Mouse (Mus musculus): ENCODE measurements at regions not wholly inside any gene's neighbourhood (a gene's known extent, or its start where the extent isn't known, plus 50 kb on each side); places are given as distances from the start of the nearest gene placed in this dataset.
"Not testable (repeated sequence)": the region's sequence is repeated elsewhere in the genome, so short reads cannot be mapped to it uniquely, and the experiment has no call there.

- DNase-seq (ENCODE audit: low read depth, low spot score) = no peak
- 67% methylated on average over 7 of the region's 7 CpGs for WGBS
These were observed 162.1 kb downstream of the Akr1d1 start for GRCm38 (mm10) chr6:37691976-37692644.

GRCm38 (mm10) chr6:37692758-37693157 is 162.8 kb downstream of the Akr1d1 start:
- WGBS = 58% methylated on average over 2 of the region's 2 CpGs
- DNase-seq (ENCODE audit: low read depth, low spot score) = no peak

GRCm38 (mm10) chr6:37696074-37696473 is 166.1 kb downstream of the Akr1d1 start:
- no peak for DNase-seq (ENCODE audit: low read depth, low spot score)

GRCm38 (mm10) chr6:37703946-37704345 is 166.7 kb upstream of the Trim24 start:
- 97% methylated on average over 2 of the region's 2 CpGs for WGBS
- DNase-seq (ENCODE audit: low read depth, low spot score) = no peak

GRCm38 (mm10) chr6:37705733-37706145 is 164.9 kb upstream of the Trim24 start:
- DNase-seq (ENCODE audit: low read depth, low spot score) = no peak
- WGBS = 44% methylated on average over 1 of the region's 1 CpGs

GRCm38 (mm10) chr6:37707671-37708070 is 162.9 kb upstream of the Trim24 start:
- 95% methylated on average over 1 of the region's 1 CpGs for WGBS
- not testable (repeated sequence) for DNase-seq (ENCODE audit: low read depth, low spot score)

GRCm38 (mm10) chr6:37711766-37712165 is 158.8 kb upstream of the Trim24 start:
- DNase-seq (ENCODE audit: low read depth, low spot score) = no peak
- 92% methylated on average over 1 of the region's 1 CpGs for WGBS

GRCm38 (mm10) chr6:37713411-37713810 is 157.2 kb upstream of the Trim24 start:
- DNase-seq (ENCODE audit: low read depth, low spot score) = no peak
- 73% methylated on average over 4 of the region's 4 CpGs for WGBS

GRCm38 (mm10) chr6:37714223-37714928 is 156.2 kb upstream of the Trim24 start:
- WGBS = 34% methylated on average over 6 of the region's 6 CpGs
- DNase-seq (ENCODE audit: low read depth, low spot score) = no peak

- 48% methylated on average over 1 of the region's 1 CpGs for WGBS
- DNase-seq (ENCODE audit: low read depth, low spot score) = no peak
These were observed 148.9 kb upstream of the Trim24 start for GRCm38 (mm10) chr6:37721736-37722135.

GRCm38 (mm10) chr6:37723337-37723736 is 147.3 kb upstream of the Trim24 start:
- no peak for DNase-seq (ENCODE audit: low read depth, low spot score)
- WGBS = 30% methylated on average over 4 of the region's 4 CpGs

GRCm38 (mm10) chr6:37724240-37724639 is 146.4 kb upstream of the Trim24 start:
- DNase-seq (ENCODE audit: low read depth, low spot score) = no peak
- 95% methylated on average over 5 of the region's 5 CpGs for WGBS

- no peak for DNase-seq (ENCODE audit: low read depth, low spot score)
- 96% methylated on average over 2 of the region's 2 CpGs for WGBS
These were observed 142.0 kb upstream of the Trim24 start for GRCm38 (mm10) chr6:37728621-37729020.

GRCm38 (mm10) chr6:37729165-37729564 is 141.4 kb upstream of the Trim24 start:
- DNase-seq (ENCODE audit: low read depth, low spot score) = no peak
- WGBS = over 99% methylated on average over 2 of the region's 2 CpGs

GRCm38 (mm10) chr6:37730500-37731239 is 139.9 kb upstream of the Trim24 start:
- 80% methylated on average over 8 of the region's 8 CpGs for WGBS
- DNase-seq (ENCODE audit: low read depth, low spot score) = no peak

GRCm38 (mm10) chr6:37732385-37732784 is 138.2 kb upstream of the Trim24 start:
- DNase-seq (ENCODE audit: low read depth, low spot score) = no peak
- 43% methylated on average over 10 of the region's 10 CpGs for WGBS

- 72% methylated on average over 4 of the region's 4 CpGs for whole genome bisulfite sequencing
- DNase-seq (ENCODE audit: low read depth, low spot score) = no peak
These were observed 135.2 kb upstream of the Trim24 start for GRCm38 (mm10) chr6:37735288-37735961.

GRCm38 (mm10) chr6:37735962-37736297 is 134.7 kb upstream of the Trim24 start:
- WGBS = 71% methylated on average over 4 of the region's 4 CpGs

GRCm38 (mm10) chr6:37740982-37741889 is 129.4 kb upstream of the Trim24 start:
- 90% methylated on average over 14 of the region's 14 CpGs for WGBS
- no peak for DNase-seq (ENCODE audit: low read depth, low spot score)

More at GRCm38 (mm10) chr6:37735962-37736297, 134.7 kb upstream of the Trim24 start:
- no peak for DNase-seq (ENCODE audit: low read depth, low spot score)

Data from large intestine, adult 2 months (tissue).